Mouse (Mus musculus) myocyte (in vitro differentiated cells): ENCODE data around the gene Gm20388.
A peak's percentile ranks its signal among the peaks of the same experiment; 100 is the strongest.

Experiments
- CEBPB ChIP-seq: IDR thresholded peaks from 2 replicates; pipeline ENCODE4 v1.6.1; 2011; ENCODE audit warnings: mild to moderate bottlenecking, moderate library complexity; ENCODE audit not compliant: poor library complexity, insufficient read depth, severe bottlenecking
- E2F4 ChIP-seq: IDR thresholded peaks from one replicate; pipeline ENCODE4 v1.6.1; 2011; ENCODE audit warnings: mild to moderate bottlenecking, control low read depth, moderate library complexity; ENCODE audit not compliant: insufficient read depth
- MAX ChIP-seq: IDR thresholded peaks from one replicate; pipeline ENCODE4 v1.6.1; 2011; ENCODE audit warnings: low read depth, mild to moderate bottlenecking, control low read depth
- MYOD1 ChIP-seq, 3 experiments: IDR thresholded peaks; one replicate each; pipeline ENCODE4 v1.6.1; 2011; ENCODE audit warnings: control low read depth in 2 of 3, low read depth in 2 of 3, mild to moderate bottlenecking in 2 of 3, moderate library complexity in 1 of 3; ENCODE audit not compliant: insufficient read length in 2 of 3, control insufficient read depth in 1 of 3
- MYOG ChIP-seq, 3 experiments: IDR thresholded peaks; one replicate each; pipeline ENCODE4 v1.6.1; 2011; ENCODE audit warnings: control low read depth in 2 of 3, low read depth in 2 of 3, mild to moderate bottlenecking in 2 of 3; ENCODE audit not compliant: insufficient read length in 2 of 3, control insufficient read depth in 1 of 3, insufficient read depth in 1 of 3
- POLR2A ChIP-seq: IDR thresholded peaks from one replicate; pipeline ENCODE4 v1.6.1; 2011; ENCODE audit warnings: low read depth, mild to moderate bottlenecking, control low read depth, moderate library complexity; ENCODE audit not compliant: insufficient read length
- POLR2AphosphoS2 ChIP-seq: IDR thresholded peaks from one replicate; pipeline ENCODE4 v1.6.1; 2011; ENCODE audit warnings: low read depth, control low read depth; ENCODE audit not compliant: insufficient read length
- REST ChIP-seq: IDR thresholded peaks from one replicate; pipeline ENCODE4 v1.6.1; 2011; ENCODE audit warnings: mild to moderate bottlenecking, control low read depth, moderate library complexity; ENCODE audit not compliant: insufficient read depth, insufficient read length
- SRF ChIP-seq: IDR thresholded peaks from one replicate; pipeline ENCODE4 v1.6.1; 2011; ENCODE audit warnings: low read depth; ENCODE audit not compliant: control insufficient read depth, insufficient read length
- TCF12 ChIP-seq: IDR thresholded peaks from one replicate; pipeline ENCODE4 v1.6.1; 2011; ENCODE audit warnings: mild to moderate bottlenecking, control low read depth; ENCODE audit not compliant: poor library complexity, insufficient read depth, severe bottlenecking
- TCF3 ChIP-seq: IDR thresholded peaks from one replicate; pipeline ENCODE4 v1.6.1; 2011; ENCODE audit warnings: low read depth, control low read depth; ENCODE audit not compliant: insufficient read length
- USF1 ChIP-seq: IDR thresholded peaks from one replicate; pipeline ENCODE4 v1.6.1; 2011; ENCODE audit warnings: low read depth, mild to moderate bottlenecking, control low read depth, moderate library complexity

- TF ChIP-seq MYOG (IDR thresholded peaks at IDR 0.05; ENCODE audit: control insufficient read depth in 1 of 3, insufficient read depth in 1 of 3, insufficient read length in 2 of 3, low read depth in 2 of 3) (peak in 2 of 3 experiments; percentile 10 to 77), TCF12 (no peak), MAX (no peak), CEBPB (no peak), POLR2AphosphoS2 (no peak), POLR2A (no peak), MYOD1 (IDR thresholded peaks at IDR 0.05; ENCODE audit: control insufficient read depth in 1 of 3, insufficient read length in 2 of 3, low read depth in 2 of 3) (peak in 2 of 3 experiments; percentile 29 to 69), E2F4 (no peak), TCF3 (no peak), REST (no peak), SRF (no peak), USF1 (no peak)
Observed at GRCm38 (mm10) chr8:123333864-123334263, 3423.2 kb downstream of the Gm20388 start.
